Mouse (Mus musculus): ENCODE data around the gene Dppa3. TPM values are rescaled to one million over a fixed set of nuclear protein-coding genes. Genes with fewer than 3 reads are reported as not detected.

Dppa3 gene
- total and polyA plus RNA-seq, 3 experiments = not detected

- peak; percentile 67 for DNase-seq (ENCODE audit: low read depth, low spot score)
- Histone ChIP-seq H3K4me3 (ENCODE audit: control insufficient read depth in 1 of 2, insufficient read depth in 1 of 2, low read depth in 2 of 2, low read length in 2 of 2) (no peak overlapping the region), H3K36me3 (ENCODE audit: control insufficient read depth in 1 of 2, insufficient read depth in 2 of 2, low read length in 2 of 2) (no peaks in the 10 kb centered on the region), H3K79me2 (ENCODE audit: control insufficient read depth, insufficient read depth, low read length, poor library complexity) (no peaks in the 10 kb centered on the region), H3K9me3 (replicated peaks; ENCODE audit: insufficient read depth, low read length) (no peaks in the 10 kb centered on the region), H3K4me1 (ENCODE audit: control insufficient read depth in 1 of 2, insufficient read depth in 2 of 2, low read length in 2 of 2) (no peaks in the 10 kb centered on the region), H3K27me3 (ENCODE audit: control insufficient read depth in 1 of 2, insufficient read depth in 2 of 2, low read length in 2 of 2) (peaks cover 6 to 13% of the 10 kb centered on the region in 2 experiments), H3K27ac (ENCODE audit: control insufficient read depth, low read depth, low read length) (no peak overlapping the region), H3K9ac (ENCODE audit: control insufficient read depth, low read depth, low read length, poor library complexity, severe bottlenecking) (no peak overlapping the region)
- TF ChIP-seq ELF1 (IDR thresholded peaks at IDR 0.05; ENCODE audit: low read depth, low read length) (no peak), EP300 (IDR thresholded peaks at IDR 0.05; ENCODE audit: low read depth in 1 of 2, low read length in 2 of 2) (no peak), UBTF (IDR thresholded peaks at IDR 0.05; ENCODE audit: borderline replicate concordance, insufficient read depth, low read depth, low read length) (no peak), ZC3H11A (IDR thresholded peaks at IDR 0.05; ENCODE audit: low read depth, low read length) (peak; percentile 34; the same call in 1 of the 2 replicates), GATA1 (IDR thresholded peaks at IDR 0.05; ENCODE audit: low read depth, low read length) (no peak), MYB (IDR thresholded peaks at IDR 0.05; ENCODE audit: low read depth, low read length) (no peak), CTCF (IDR thresholded peaks at IDR 0.05 in 2 of 3, conservative IDR thresholded peaks at IDR 0.05 in 1 of 3; ENCODE audit: control insufficient read depth in 1 of 3, insufficient read depth in 1 of 3, low read depth in 2 of 3, low read length in 3 of 3, poor library complexity in 1 of 3, severe bottlenecking in 1 of 3) (peak; percentile 50 to 75 (median 70)), SIN3A (IDR thresholded peaks at IDR 0.05; ENCODE audit: low read length) (no peak), HCFC1 (IDR thresholded peaks at IDR 0.05; ENCODE audit: low read depth, low read length) (no peak), TBP (IDR thresholded peaks at IDR 0.05; ENCODE audit: low read depth, low read length) (no peak), MXI1 (IDR thresholded peaks at IDR 0.05; ENCODE audit: low read depth, low read length) (no peak), ETS1 (IDR thresholded peaks at IDR 0.05; ENCODE audit: low read depth, low read length) (no peak), USF2 (IDR thresholded peaks at IDR 0.05; ENCODE audit: borderline replicate concordance in 1 of 2, insufficient read depth in 1 of 2, low read depth in 1 of 2, low read length in 2 of 2) (no peak), BHLHE40 (IDR thresholded peaks at IDR 0.05; ENCODE audit: borderline replicate concordance, low read depth, low read length) (no peak), JUND (IDR thresholded peaks at IDR 0.05; ENCODE audit: low read depth, low read length) (no peak), TCF12 (IDR thresholded peaks at IDR 0.05; ENCODE audit: low read depth, low read length) (no peak), MEF2A (IDR thresholded peaks at IDR 0.05; ENCODE audit: extremely low read depth, insufficient replicate concordance, low read depth, low read length, poor library complexity, severe bottlenecking) (no peak), MAZ (IDR thresholded peaks at IDR 0.05; ENCODE audit: low read depth, low read length) (no peak), SMC3 (IDR thresholded peaks at IDR 0.05; ENCODE audit: low read depth, low read length) (peak; percentile 65), RAD21 (IDR thresholded peaks at IDR 0.05; ENCODE audit: low read depth, low read length) (peak; percentile 73), RCOR1 (IDR thresholded peaks at IDR 0.05; ENCODE audit: low read depth, low read length) (no peak), KAT2A (conservative IDR thresholded peaks at IDR 0.05; ENCODE audit: low read depth, low read length) (no peak), CHD2 (IDR thresholded peaks at IDR 0.05; ENCODE audit: low read length) (no peak), ZNF384 (IDR thresholded peaks at IDR 0.05; ENCODE audit: low read depth, low read length) (no peak), MAX (IDR thresholded peaks at IDR 0.05; ENCODE audit: low read length) (no peak), MAFK (IDR thresholded peaks at IDR 0.05; ENCODE audit: borderline replicate concordance, low read depth, low read length) (no peak), ZKSCAN1 (IDR thresholded peaks at IDR 0.05; ENCODE audit: low read depth, low read length) (no peak)
These were observed 34.6 kb downstream of the Dppa3 start for GRCm38 (mm10) chr6:122660601-122661379.
